Mouse (Mus musculus) inflammation-experienced regulatory T-cells (primary cell): ENCODE data around the gene Mrps16. TPM values are rescaled to one million over a fixed set of nuclear protein-coding genes. Genes with fewer than 3 reads are reported as not detected.

ENCODE experiments used
- polyA plus RNA-seq, 2 experiments: library from polyadenylated mRNA; unstranded; fragments of 100-300 nt; shearing (Covaris generic); gene quantifications; one replicate each; pipeline ENCODE4 v1.2.1; 2017

Gene Mrps16
- polyA plus RNA-seq, result 10 to 100 TPM; 66.9 to 90.9 TPM

GRCm38 (mm10) chr14:20393205-20393913 is at the start of gene Mrps16:
Gene Mrps16, minus strand, starts transcription at chr14:20393634.

GRCm38 (mm10) chr14:20388441-20389129 is 4.8 kb downstream of the Mrps16 start, which contains the start of gene Dnajc9:
Gene Dnajc9, minus strand, starts transcription at chr14:20388910.

GRCm38 (mm10) chr14:20347991-20348541 is 45.4 kb downstream of the Mrps16 start, which contains the start of the genes Ecd and Fam149b:
Gene Ecd, minus strand, starts transcription at chr14:20348121.
Gene Fam149b, plus strand, starts transcription at chr14:20348162.

Other genes with a start within 250 kb of the Mrps16 start
- 10 to 100 TPM in 1 of 2 experiments, 1 to 10 TPM in 1; 3.2 to 26.2 TPM for gene Kcnk5, start 211.8 kb downstream of the Mrps16 start, polyA plus RNA-seq
- under 1 TPM in 1 of 2 experiments, not detected in 1; 0.62 TPM for gene Kcnk16, start 124.4 kb downstream of the Mrps16 start, polyA plus RNA-seq
- gene Nudt13, start 98.9 kb downstream of the Mrps16 start, polyA plus RNA-seq, result 10 to 100 TPM; 17.6 to 18.7 TPM
- 10 to 100 TPM; 49.8 to 63.9 TPM for gene Ecd, start 45.5 kb downstream of the Mrps16 start, polyA plus RNA-seq
- gene Fam149b, start 45.5 kb downstream of the Mrps16 start, polyA plus RNA-seq, result 10 to 100 TPM; 53.5 to 74.9 TPM
- 100 to 1,000 TPM; 131 to 152 TPM for gene Dnajc9, start 4.7 kb downstream of the Mrps16 start, polyA plus RNA-seq
- gene Cfap70, start 58.6 kb upstream of the Mrps16 start, polyA plus RNA-seq, result under 1 TPM; 0.37 to 0.50 TPM
- gene Anxa7, start 86.5 kb upstream of the Mrps16 start, polyA plus RNA-seq, result 10 to 100 TPM; 53.2 to 67.1 TPM
- gene Mss51, start 103.3 kb upstream of the Mrps16 start, polyA plus RNA-seq, result 1 to 10 TPM in 1 of 2 experiments, under 1 TPM in 1; 0.31 to 1.8 TPM
- gene Ppp3cb, start 152.9 kb upstream of the Mrps16 start, polyA plus RNA-seq, result 10 to 100 TPM; 21.2 to 26.0 TPM
- 1 to 10 TPM in 1 of 2 experiments, under 1 TPM in 1; 0.78 to 3.6 TPM for gene Usp54, start 247.4 kb upstream of the Mrps16 start, polyA plus RNA-seq